Mouse (Mus musculus) G1E (cell line): ENCODE data around the gene Celf2.

Source experiments
- CTCF ChIP-seq: IDR thresholded peaks from 2 replicates; pipeline ENCODE4 v1.5.1; 2012; ENCODE audit warnings: low read depth, low read length, inconsistent platforms, mixed read lengths
- TAL1 ChIP-seq: conservative IDR thresholded peaks from 2 replicates; pipeline ENCODE4 v1.6.1; 2012; ENCODE audit warnings: low read depth, low read length, inconsistent platforms, mixed read lengths

- TF ChIP-seq CTCF (no peak), TAL1 (no peak)
Measured at GRCm38 (mm10) chr2:6830021-6830420, 679.3 kb downstream of the Celf2 start.
